Mouse (Mus musculus) testis, adult 2 months (tissue): ENCODE data around the gene Raver2.

Source experiments
- CTCF ChIP-seq: fragments of 200-500 bp; IDR thresholded peaks from 2 replicates; pipeline ENCODE4 v1.5.1; 2012; ENCODE audit warnings: low read depth, mild to moderate bottlenecking, inconsistent platforms, low read length, moderate library complexity; ENCODE audit not compliant: control insufficient read depth, insufficient read depth, insufficient replicate concordance
- POLR2A ChIP-seq: fragments of 200-500 bp; IDR thresholded peaks from 2 replicates; pipeline ENCODE4 v1.6.1; 2012; ENCODE audit warnings: low read depth, mild to moderate bottlenecking, inconsistent platforms, low read length, moderate library complexity; ENCODE audit not compliant: control insufficient read depth

- TF ChIP-seq POLR2A (no peak), CTCF (no peak)
These were observed 66.2 kb downstream of the Raver2 start for GRCm38 (mm10) chr4:101135013-101135412.
